Mouse (Mus musculus): ENCODE measurements around the gene Slf1. TPM values are rescaled to one million over a fixed set of nuclear protein-coding genes. Genes with fewer than 3 reads are reported as not detected.

Gene Slf1
- polyA plus RNA-seq, 1 experiment from 2014 or later = 69.7 TPM

Other genes starting within 250 kb of the Slf1 start
- gene 2210408I21Rik, start 67 bp upstream of the Slf1 start, polyA plus RNA-seq (2015; fragmentation: Nextera tagmentation; extraction: Ambion mirVana) = 11.3 and 12.1 TPM in 2 replicates

Data from forebrain, embryonic 13.5 days (tissue).